Mouse (Mus musculus): Measurements from ENCODE around the gene Kbtbd13. TPM values are rescaled to one million over a fixed set of nuclear protein-coding genes. Genes with fewer than 3 reads are reported as not detected.

The Kbtbd13 gene
- polyA plus RNA-seq, 1 experiment from 2014 or later = 0.78 TPM

- no peak for ATAC-seq (ENCODE audit: low FRiP score, low read depth)
These were observed 26.3 kb upstream of the Kbtbd13 start for GRCm38 (mm10) chr9:65417738-65418137.

GRCm38 (mm10) chr9:65411326-65411725 is 19.9 kb upstream of the Kbtbd13 start:
- WGBS = 73% methylated on average over 3 of the region's 3 CpGs
- no peak overlapping the region for H3K27ac ChIP-seq (replicated peaks)
- no peak for ATAC-seq (ENCODE audit: low FRiP score, low read depth)

More at GRCm38 (mm10) chr9:65417738-65418137, 26.3 kb upstream of the Kbtbd13 start:
- no peaks in the 10 kb centered on the region for H3K36me3 ChIP-seq
- no peak overlapping the region for H3K4me2 ChIP-seq
- H3K4me1 ChIP-seq (replicated peaks) = no peaks in the 10 kb centered on the region
- no peak overlapping the region for H3K9ac ChIP-seq
- 38% methylated on average over 3 of the region's 3 CpGs for WGBS
- H3K27me3 ChIP-seq = no peaks in the 10 kb centered on the region
- H3K9me3 ChIP-seq = no peaks in the 10 kb centered on the region
- H3K4me3 ChIP-seq = no peak overlapping the region
- H3K27ac ChIP-seq (replicated peaks) = no peak overlapping the region

DNA sequence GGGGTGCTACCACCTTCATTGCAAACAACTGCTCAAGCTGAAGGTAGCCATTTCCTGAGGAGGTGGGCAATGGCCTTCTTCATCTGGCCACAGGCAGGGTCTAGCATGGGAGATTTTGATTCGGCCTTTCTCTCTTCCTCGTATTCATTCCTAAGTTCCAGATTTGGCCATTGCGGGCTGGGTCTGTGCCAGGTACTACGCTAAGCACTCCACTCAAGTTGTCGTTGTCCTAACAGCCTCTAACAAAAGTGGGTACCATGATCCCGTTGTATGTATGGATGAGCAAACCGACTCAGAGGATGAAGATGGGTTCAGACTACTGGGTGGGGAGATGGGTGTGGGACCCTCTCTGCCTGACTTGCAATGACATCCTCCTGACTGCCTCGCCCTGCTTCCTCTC is 18.9 kb upstream of the Kbtbd13 start:
- 98% methylated on average over 8 of the region's 8 CpGs for WGBS
- no peak overlapping the region for H3K4me2 ChIP-seq
- no peaks in the 10 kb centered on the region for H3K4me1 ChIP-seq (replicated peaks)
- ATAC-seq (ENCODE audit: low FRiP score, low read depth) = no peak
- no peak overlapping the region for H3K4me3 ChIP-seq
- no peaks in the 10 kb centered on the region for H3K27me3 ChIP-seq
- no peaks in the 10 kb centered on the region for H3K9me3 ChIP-seq
- H3K27ac ChIP-seq (replicated peaks) = no peak overlapping the region
- H3K36me3 ChIP-seq = no peaks in the 10 kb centered on the region
- H3K9ac ChIP-seq = no peak overlapping the region

More at GRCm38 (mm10) chr9:65411326-65411725, 19.9 kb upstream of the Kbtbd13 start:
- Histone ChIP-seq H3K27me3 (no peaks in the 10 kb centered on the region), H3K9ac (no peak overlapping the region), H3K4me1 (replicated peaks) (no peaks in the 10 kb centered on the region), H3K36me3 (no peaks in the 10 kb centered on the region), H3K4me3 (no peak overlapping the region), H3K4me2 (no peak overlapping the region), H3K9me3 (no peaks in the 10 kb centered on the region)

DNA sequence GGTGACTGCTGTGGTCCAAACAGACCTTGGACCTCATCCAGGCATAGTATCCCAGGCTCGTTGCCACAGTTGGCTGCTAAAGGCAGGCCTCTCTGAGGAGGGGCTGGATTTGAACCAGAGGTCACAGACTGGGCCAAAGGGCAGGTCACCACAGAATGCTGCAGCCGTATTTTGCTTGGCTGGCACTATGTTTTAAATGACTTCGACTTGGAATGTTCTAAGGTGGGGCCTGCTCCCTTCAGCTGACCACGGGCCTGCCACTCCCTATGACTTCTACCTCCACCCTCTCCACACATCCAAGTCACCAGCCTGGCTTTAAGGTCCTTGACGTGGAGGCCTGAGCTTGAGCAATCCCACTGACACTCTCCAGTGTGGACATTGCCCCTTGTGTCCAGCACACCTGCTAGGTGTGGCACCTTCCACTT is 17.4 kb upstream of the Kbtbd13 start:
- H3K27me3 ChIP-seq = no peaks in the 10 kb centered on the region
- no peak overlapping the region for H3K4me3 ChIP-seq
- H3K9ac ChIP-seq = no peak overlapping the region
- H3K27ac ChIP-seq (replicated peaks) = no peak overlapping the region
- H3K9me3 ChIP-seq = no peaks in the 10 kb centered on the region
- H3K4me1 ChIP-seq (replicated peaks) = peaks cover 3% of the 10 kb centered on the region; the same call in 1 of the 2 replicates
- WGBS = 72% methylated on average over 5 of the region's 5 CpGs
- H3K4me2 ChIP-seq = no peak overlapping the region
- H3K36me3 ChIP-seq = no peaks in the 10 kb centered on the region
- ATAC-seq (ENCODE audit: low FRiP score, low read depth) = no peak

GRCm38 (mm10) chr9:65407861-65408260 is 16.4 kb upstream of the Kbtbd13 start:
- Histone ChIP-seq H3K4me2 (no peak overlapping the region), H3K36me3 (no peaks in the 10 kb centered on the region), H3K4me3 (no peak overlapping the region), H3K9me3 (no peaks in the 10 kb centered on the region), H3K27ac (replicated peaks) (no peak overlapping the region), H3K27me3 (no peaks in the 10 kb centered on the region), H3K9ac (no peak overlapping the region), H3K4me1 (replicated peaks) (peaks cover 3% of the 10 kb centered on the region; the same call in 1 of the 2 replicates)
- ATAC-seq (ENCODE audit: low FRiP score, low read depth) = no peak
- 74% methylated on average over 3 of the region's 3 CpGs for WGBS

- 76% methylated on average over 5 of the region's 5 CpGs for WGBS
- H3K27ac ChIP-seq (replicated peaks) = no peak overlapping the region
These were observed 15.9 kb upstream of the Kbtbd13 start for GRCm38 (mm10) chr9:65407327-65407726.

GRCm38 (mm10) chr9:65405184-65405449 is 13.7 kb upstream of the Kbtbd13 start:
- no peak overlapping the region for H3K27ac ChIP-seq (replicated peaks)
- 82% methylated on average over 2 of the region's 2 CpGs for WGBS
- no peak for ATAC-seq (ENCODE audit: low FRiP score, low read depth)
- no peaks in the 10 kb centered on the region for H3K27me3 ChIP-seq
- no peak overlapping the region for H3K4me3 ChIP-seq
- no peak overlapping the region for H3K9ac ChIP-seq
- peaks cover 3% of the 10 kb centered on the region; the same call in 1 of the 2 replicates for H3K4me1 ChIP-seq (replicated peaks)
- no peaks in the 10 kb centered on the region for H3K9me3 ChIP-seq
- H3K36me3 ChIP-seq = no peaks in the 10 kb centered on the region
- no peak overlapping the region for H3K4me2 ChIP-seq

More at GRCm38 (mm10) chr9:65407327-65407726, 15.9 kb upstream of the Kbtbd13 start:
- Histone ChIP-seq H3K9ac (no peak overlapping the region), H3K27me3 (no peaks in the 10 kb centered on the region), H3K4me2 (no peak overlapping the region), H3K4me1 (replicated peaks) (peaks cover 3% of the 10 kb centered on the region; the same call in 1 of the 2 replicates), H3K4me3 (no peak overlapping the region), H3K36me3 (no peaks in the 10 kb centered on the region), H3K9me3 (no peaks in the 10 kb centered on the region)
- no peak for ATAC-seq (ENCODE audit: low FRiP score, low read depth)

GRCm38 (mm10) chr9:65404331-65405183 is 13.1 kb upstream of the Kbtbd13 start:
- Histone ChIP-seq H3K27ac (replicated peaks) (no peak overlapping the region), H3K27me3 (no peaks in the 10 kb centered on the region), H3K4me1 (replicated peaks) (peaks cover 3% of the 10 kb centered on the region; the same call in 1 of the 2 replicates), H3K9me3 (no peaks in the 10 kb centered on the region), H3K36me3 (no peaks in the 10 kb centered on the region), H3K4me2 (no peak overlapping the region), H3K4me3 (no peak overlapping the region), H3K9ac (no peak overlapping the region)
- 71% methylated on average over 15 of the region's 15 CpGs for WGBS
- ATAC-seq (ENCODE audit: low FRiP score, low read depth) = no peak

- no peak overlapping the region for H3K4me2 ChIP-seq
- no peak overlapping the region for H3K27ac ChIP-seq (replicated peaks)
- H3K9me3 ChIP-seq = no peaks in the 10 kb centered on the region
- WGBS = 93% methylated on average over 6 of the region's 6 CpGs
- H3K4me1 ChIP-seq (replicated peaks) = peaks cover 12% of the 10 kb centered on the region
- no peak overlapping the region for H3K9ac ChIP-seq
- H3K36me3 ChIP-seq = no peaks in the 10 kb centered on the region
- ATAC-seq (ENCODE audit: low FRiP score, low read depth) = no peak
- no peak overlapping the region for H3K4me3 ChIP-seq
- no peaks in the 10 kb centered on the region for H3K27me3 ChIP-seq
These were observed 8.5 kb upstream of the Kbtbd13 start for GRCm38 (mm10) chr9:65399934-65400333.

DNA sequence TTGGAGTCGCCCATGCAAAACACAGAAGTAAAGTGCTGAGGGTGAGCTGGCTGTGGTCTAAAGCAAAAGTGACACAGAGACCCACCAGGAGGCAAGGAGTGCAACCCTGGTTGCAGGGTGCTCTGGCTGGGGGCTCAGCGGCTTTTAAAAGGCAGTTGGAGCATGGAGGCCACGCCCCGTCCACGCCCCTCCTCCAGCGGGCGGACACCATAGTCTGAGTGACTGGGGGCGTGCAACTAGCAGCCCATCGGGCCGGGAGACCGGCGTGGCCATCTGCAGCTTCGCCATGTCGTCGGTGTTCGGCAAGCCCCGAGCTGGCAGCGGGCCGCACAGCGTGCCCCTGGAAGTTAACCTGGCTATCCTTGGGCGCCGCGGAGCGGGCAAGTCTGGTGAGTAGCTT is 6.8 kb upstream of the Kbtbd13 start, which contains the start of gene Rasl12:
Rasl12 (plus strand) TSS at position 228 of the 400 bp plus-strand sequence.
- Histone ChIP-seq H3K27ac (replicated peaks) (no peak within 1 kb of the TSS), H3K9ac (peak within 1 kb of the TSS; percentile 54), H3K9me3 (no peaks in the 10 kb centered on the region), H3K4me3 (peak within 1 kb of the TSS; percentile 50), H3K27me3 (peaks cover 2% of the 10 kb centered on the region; the same call in 1 of the 2 replicates), H3K36me3 (no peaks in the 10 kb centered on the region), H3K4me1 (replicated peaks) (peaks cover 9% of the 10 kb centered on the region), H3K4me2 (peak within 1 kb of the TSS; percentile 90)
- WGBS = under 1% methylated on average over 24 of the region's 24 CpGs
- ATAC-seq (ENCODE audit: low FRiP score, low read depth) = peak; percentile 81

- ATAC-seq (ENCODE audit: low FRiP score, low read depth) = no peak
- 69% methylated on average over 2 of the region's 2 CpGs for WGBS
- no peaks in the 10 kb centered on the region for H3K9me3 ChIP-seq
- peaks cover 37% of the 10 kb centered on the region for H3K27me3 ChIP-seq
- no peak overlapping the region for H3K9ac ChIP-seq
- no peaks in the 10 kb centered on the region for H3K36me3 ChIP-seq
- H3K4me2 ChIP-seq = no peak overlapping the region
- H3K4me3 ChIP-seq = no peak overlapping the region
- peaks cover 16% of the 10 kb centered on the region for H3K4me1 ChIP-seq (replicated peaks)
- no peak overlapping the region for H3K27ac ChIP-seq (replicated peaks)
These were observed 2.9 kb upstream of the Kbtbd13 start for GRCm38 (mm10) chr9:65394360-65394759.

DNA sequence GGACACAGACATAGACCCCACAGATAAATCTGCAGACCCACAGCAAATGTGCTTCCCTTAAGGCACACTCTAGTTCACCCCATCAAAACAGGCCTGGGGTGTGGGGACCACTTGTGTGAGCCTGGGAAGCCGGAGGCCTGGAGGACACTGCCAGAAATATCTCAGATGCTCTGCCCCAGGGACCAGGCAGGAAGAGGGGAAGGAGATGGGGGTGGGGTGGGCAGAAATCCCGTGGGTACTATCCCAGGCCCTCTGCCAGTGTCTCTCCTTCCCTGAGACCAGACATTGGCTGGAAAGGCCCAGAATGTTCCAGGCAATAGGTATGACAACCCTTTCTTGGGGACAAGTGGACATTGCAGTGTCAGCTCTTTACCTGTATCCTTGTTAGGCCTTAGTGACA is 2.2 kb upstream of the Kbtbd13 start:
- Histone ChIP-seq H3K4me1 (replicated peaks) (peaks cover 15% of the 10 kb centered on the region), H3K4me3 (no peak overlapping the region), H3K27me3 (peaks cover 44% of the 10 kb centered on the region), H3K9ac (no peak overlapping the region), H3K4me2 (no peak overlapping the region), H3K36me3 (no peaks in the 10 kb centered on the region), H3K27ac (replicated peaks) (no peak overlapping the region), H3K9me3 (no peaks in the 10 kb centered on the region)
- ATAC-seq (ENCODE audit: low FRiP score, low read depth) = no peak
- WGBS = 53% methylated on average over 2 of the region's 2 CpGs

All from hindbrain, embryonic 15.5 days (tissue).